Mouse (Mus musculus): Measurements from ENCODE around the gene 9930111J21Rik1. TPM values are rescaled to one million over a fixed set of nuclear protein-coding genes. Genes with fewer than 3 reads are reported as not detected.
"Not testable (repeated sequence)": the region's sequence is repeated elsewhere in the genome, so short reads cannot be mapped to it uniquely, and the experiment has no call there.

Gene 9930111J21Rik1
- total RNA-seq (2014; rRNA removed) (0.75 and 0.84 TPM in 2 replicates), polyA plus RNA-seq (2015; fragmentation: Nextera tagmentation; extraction: Ambion mirVana) (0.20 and 0.40 TPM in 2 replicates)

- not testable (repeated sequence) for H3K27ac ChIP-seq; H3K4me2 ChIP-seq (ENCODE audit: low read depth, low read length); ATAC-seq; H3K36me3 ChIP-seq (ENCODE audit: insufficient read depth, low read length); H3K9me3 ChIP-seq (ENCODE audit: low read length); H3K27me3 ChIP-seq (ENCODE audit: insufficient read depth, low read length); H3K9ac ChIP-seq (replicated peaks; ENCODE audit: low read length); DNase-seq (ENCODE audit: low spot score); H3K4me3 ChIP-seq (ENCODE audit: low read length); H3K4me1 ChIP-seq (ENCODE audit: insufficient read depth, low read length)
- no CpG with 5 or more reads among the region's 3 CpGs for WGBS
These were observed at the start of gene 9930111J21Rik1 for GRCm38 (mm10) chr11:48979251-48979650. Gene 9930111J21Rik1, minus strand, starts transcription at chr11:48979398.

- H3K36me3 ChIP-seq (ENCODE audit: insufficient read depth, low read length); H3K9me3 ChIP-seq (ENCODE audit: low read length); H3K4me3 ChIP-seq (ENCODE audit: low read length); H3K27me3 ChIP-seq (ENCODE audit: insufficient read depth, low read length); H3K27ac ChIP-seq; DNase-seq (ENCODE audit: low spot score); H3K9ac ChIP-seq (replicated peaks; ENCODE audit: low read length); H3K4me1 ChIP-seq (ENCODE audit: insufficient read depth, low read length); ATAC-seq; H3K4me2 ChIP-seq (ENCODE audit: low read depth, low read length): not testable (repeated sequence)
These were observed 32.9 kb upstream of the 9930111J21Rik1 start for GRCm38 (mm10) chr11:49012074-49012473.

GRCm38 (mm10) chr11:49006785-49007184 lies 27.6 kb upstream of the 9930111J21Rik1 start:
- not testable (repeated sequence) for H3K27ac ChIP-seq; H3K36me3 ChIP-seq (ENCODE audit: insufficient read depth, low read length); H3K9ac ChIP-seq (replicated peaks; ENCODE audit: low read length); H3K4me2 ChIP-seq (ENCODE audit: low read depth, low read length); H3K4me3 ChIP-seq (ENCODE audit: low read length); H3K4me1 ChIP-seq (ENCODE audit: insufficient read depth, low read length); DNase-seq (ENCODE audit: low spot score); H3K9me3 ChIP-seq (ENCODE audit: low read length); ATAC-seq; H3K27me3 ChIP-seq (ENCODE audit: insufficient read depth, low read length)
- 25% methylated on average over 1 of the region's 1 CpGs for WGBS

GRCm38 (mm10) chr11:49006317-49006716 lies 27.1 kb upstream of the 9930111J21Rik1 start:
- ATAC-seq; H3K27ac ChIP-seq; H3K9me3 ChIP-seq (ENCODE audit: low read length); H3K4me2 ChIP-seq (ENCODE audit: low read depth, low read length); H3K4me3 ChIP-seq (ENCODE audit: low read length); H3K9ac ChIP-seq (replicated peaks; ENCODE audit: low read length); DNase-seq (ENCODE audit: low spot score); H3K4me1 ChIP-seq (ENCODE audit: insufficient read depth, low read length); H3K27me3 ChIP-seq (ENCODE audit: insufficient read depth, low read length); H3K36me3 ChIP-seq (ENCODE audit: insufficient read depth, low read length): not testable (repeated sequence)
- 77% methylated on average over 2 of the region's 2 CpGs for WGBS

- not testable (repeated sequence) for H3K36me3 ChIP-seq (ENCODE audit: insufficient read depth, low read length); H3K4me2 ChIP-seq (ENCODE audit: low read depth, low read length); H3K4me1 ChIP-seq (ENCODE audit: insufficient read depth, low read length); H3K27me3 ChIP-seq (ENCODE audit: insufficient read depth, low read length); H3K9me3 ChIP-seq (ENCODE audit: low read length); ATAC-seq; H3K9ac ChIP-seq (replicated peaks; ENCODE audit: low read length); H3K27ac ChIP-seq; H3K4me3 ChIP-seq (ENCODE audit: low read length); DNase-seq (ENCODE audit: low spot score)
- WGBS: 75% methylated on average over 1 of the region's 1 CpGs
These were observed 21.2 kb upstream of the 9930111J21Rik1 start for GRCm38 (mm10) chr11:49000411-49000810.

- not testable (repeated sequence) for DNase-seq (ENCODE audit: low spot score); ATAC-seq; H3K4me2 ChIP-seq (ENCODE audit: low read depth, low read length); H3K27ac ChIP-seq; H3K27me3 ChIP-seq (ENCODE audit: insufficient read depth, low read length); H3K4me3 ChIP-seq (ENCODE audit: low read length); H3K36me3 ChIP-seq (ENCODE audit: insufficient read depth, low read length); H3K4me1 ChIP-seq (ENCODE audit: insufficient read depth, low read length); H3K9me3 ChIP-seq (ENCODE audit: low read length); H3K9ac ChIP-seq (replicated peaks; ENCODE audit: low read length)
- WGBS: 75% methylated on average over 2 of the region's 2 CpGs
These were observed 14.8 kb upstream of the 9930111J21Rik1 start, which contains the start of gene Tgtp1 for GRCm38 (mm10) chr11:48994018-48994417. Gene Tgtp1, minus strand, starts transcription at chr11:48994172.

- not testable (repeated sequence) for H3K27me3 ChIP-seq (ENCODE audit: insufficient read depth, low read length); DNase-seq (ENCODE audit: low spot score); H3K4me1 ChIP-seq (ENCODE audit: insufficient read depth, low read length); H3K9ac ChIP-seq (replicated peaks; ENCODE audit: low read length); H3K9me3 ChIP-seq (ENCODE audit: low read length); ATAC-seq; H3K4me2 ChIP-seq (ENCODE audit: low read depth, low read length); H3K36me3 ChIP-seq (ENCODE audit: insufficient read depth, low read length); H3K4me3 ChIP-seq (ENCODE audit: low read length); H3K27ac ChIP-seq
- 54% methylated on average over 10 of the region's 10 CpGs for WGBS
These were observed 14.1 kb upstream of the 9930111J21Rik1 start for GRCm38 (mm10) chr11:48993296-48993695.

GRCm38 (mm10) chr11:48991740-48992520 lies 12.7 kb upstream of the 9930111J21Rik1 start, which contains the start of gene Gm12185:
Gene Gm12185, minus strand, starts transcription at chr11:48992226.
- H3K4me1 ChIP-seq (ENCODE audit: insufficient read depth, low read length); H3K27ac ChIP-seq; DNase-seq (ENCODE audit: low spot score); ATAC-seq; H3K36me3 ChIP-seq (ENCODE audit: insufficient read depth, low read length); H3K4me3 ChIP-seq (ENCODE audit: low read length); H3K4me2 ChIP-seq (ENCODE audit: low read depth, low read length); H3K9me3 ChIP-seq (ENCODE audit: low read length); H3K27me3 ChIP-seq (ENCODE audit: insufficient read depth, low read length); H3K9ac ChIP-seq (replicated peaks; ENCODE audit: low read length): not testable (repeated sequence)
- WGBS: 56% methylated on average over 4 of the region's 4 CpGs

- not testable (repeated sequence) for H3K4me3 ChIP-seq (ENCODE audit: low read length); DNase-seq (ENCODE audit: low spot score)
- whole genome bisulfite sequencing: 88% methylated on average over 1 of the region's 2 CpGs
These were observed 10.8 kb upstream of the 9930111J21Rik1 start for GRCm38 (mm10) chr11:48989981-48990380.

GRCm38 (mm10) chr11:48988219-48988618 lies 9.0 kb upstream of the 9930111J21Rik1 start:
- H3K4me2 ChIP-seq (ENCODE audit: low read depth, low read length): not testable (repeated sequence)

More at GRCm38 (mm10) chr11:48989981-48990380, 10.8 kb upstream of the 9930111J21Rik1 start:
- not testable (repeated sequence) for H3K27me3 ChIP-seq (ENCODE audit: insufficient read depth, low read length); H3K4me1 ChIP-seq (ENCODE audit: insufficient read depth, low read length); H3K27ac ChIP-seq; H3K36me3 ChIP-seq (ENCODE audit: insufficient read depth, low read length); H3K9me3 ChIP-seq (ENCODE audit: low read length); H3K4me2 ChIP-seq (ENCODE audit: low read depth, low read length); H3K9ac ChIP-seq (replicated peaks; ENCODE audit: low read length); ATAC-seq

More at GRCm38 (mm10) chr11:48988219-48988618, 9.0 kb upstream of the 9930111J21Rik1 start:
- not testable (repeated sequence) for H3K27ac ChIP-seq; ATAC-seq; H3K9ac ChIP-seq (replicated peaks; ENCODE audit: low read length); DNase-seq (ENCODE audit: low spot score); H3K4me3 ChIP-seq (ENCODE audit: low read length); H3K4me1 ChIP-seq (ENCODE audit: insufficient read depth, low read length); H3K36me3 ChIP-seq (ENCODE audit: insufficient read depth, low read length); H3K27me3 ChIP-seq (ENCODE audit: insufficient read depth, low read length); H3K9me3 ChIP-seq (ENCODE audit: low read length)
- WGBS: 81% methylated on average over 2 of the region's 3 CpGs

Measured in hindbrain, postnatal 0 days (tissue).